20 mouse cellular contexts compared by ENCODE assay signal in genomic region chr7:92642358-92642757, GRCm38 (mm10). TPM values are rescaled to one million over a fixed set of nuclear protein-coding genes. Genes with fewer than 3 reads are reported as not detected.
A peak's percentile ranks its signal among the peaks of the same experiment; 100 is the strongest.
DNase-seq lines count a peak whose midpoint lies in the region; ATAC-seq and TF ChIP-seq lines count a peak whose summit lies in the region.
"Had no signal": no experiment of that assay in that cellular context is flagged by ENCODE, and none has a peak within 500 bp of the region (broad histone marks: within the 10 kb centered on the region; RNA-seq: fewer than 3 reads in every experiment).

No protein-coding gene starts in this region.

- no peak; a peak in 1 of 4 replicates for TF ChIP-seq POLR2A in MEL (IDR thresholded peaks at IDR 0.05; ENCODE audit: control insufficient read depth in 1 of 2, insufficient read depth in 1 of 2, low read depth in 1 of 2, low read length in 2 of 2, poor library complexity in 1 of 2)

- no peak overlapping the region for H3K4me3 ChIP-seq in liver, embryonic 13.5 days (replicated peaks)
- H3K4me3 ChIP-seq in liver, embryonic 11.5 days (ENCODE audit: low read depth, low read length) = no peak overlapping the region
- no peak overlapping the region for H3K4me3 ChIP-seq in MEL (ENCODE audit: control insufficient read depth in 1 of 2, insufficient read depth in 1 of 2, low read depth in 2 of 2, low read length in 2 of 2)

- TF ChIP-seq CTCF in MEL (IDR thresholded peaks at IDR 0.05 in 2 of 3, conservative IDR thresholded peaks at IDR 0.05 in 1 of 3; ENCODE audit: control insufficient read depth in 1 of 3, insufficient read depth in 1 of 3, low read depth in 2 of 3, low read length in 3 of 3, poor library complexity in 1 of 3, severe bottlenecking in 1 of 3) = no peak

- H3K27ac ChIP-seq in liver, embryonic 13.5 days = no peak overlapping the region
- H3K27ac ChIP-seq in liver, embryonic 11.5 days (ENCODE audit: low read depth, low read length) = no peak overlapping the region
- H3K27ac ChIP-seq in MEL (ENCODE audit: control insufficient read depth, low read depth, low read length) = 0 out of 2 replicates have a peak overlapping the region, but pooled peaks have one; percentile 3

- no peak for DNase-seq in liver, embryonic 13.5 days
- DNase-seq in liver, embryonic 11.5 days (ENCODE audit: low spot score) = no peak
- peak; percentile 40 for DNase-seq in MEL (ENCODE audit: low read depth, low spot score)
- DNase-seq in lung, postnatal 25 days (ENCODE audit: low spot score) = no peak
- DNase-seq: adrenal gland, adult 2 months; adrenal gland, adult 8-10 months; adrenal gland, postnatal 10 days; adrenal gland, postnatal 14 days; adrenal gland, postnatal 25 days; adrenal gland, postnatal 36 days; B cell, adult 2 months; cerebellum, adult 11 months; cerebellum, adult 11-12 months; cerebellum, adult 18-20 months; cerebellum, adult 2 months had no signal

- H3K4me2 ChIP-seq in liver, embryonic 13.5 days = no peak overlapping the region
- no peak overlapping the region for H3K4me2 ChIP-seq in liver, embryonic 11.5 days

- TF ChIP-seq RAD21 in MEL (IDR thresholded peaks at IDR 0.05; ENCODE audit: low read depth, low read length) = no peak

- H3K36me3 ChIP-seq in liver, embryonic 13.5 days = peaks cover 41% of the 10 kb centered on the region
- H3K36me3 ChIP-seq in liver, embryonic 11.5 days (ENCODE audit: control insufficient read depth, insufficient read depth, low read length) = peaks cover 14% of the 10 kb centered on the region
- peaks cover 40 to 46% of the 10 kb centered on the region in 2 experiments for H3K36me3 ChIP-seq in MEL (ENCODE audit: control insufficient read depth in 1 of 2, insufficient read depth in 2 of 2, low read length in 2 of 2)

- TF ChIP-seq EP300 in MEL (IDR thresholded peaks at IDR 0.05; ENCODE audit: low read depth in 1 of 2, low read length in 2 of 2) = peak; percentile 56 to 66

- peaks cover 6% of the 10 kb centered on the region for H3K79me2 ChIP-seq in MEL (ENCODE audit: control insufficient read depth, insufficient read depth, low read length, poor library complexity)

- H3K4me1 ChIP-seq in liver, embryonic 13.5 days (replicated peaks) = peaks cover 14% of the 10 kb centered on the region
- H3K4me1 ChIP-seq in liver, embryonic 11.5 days (replicated peaks; ENCODE audit: control insufficient read depth, insufficient read depth, low read length) = peaks cover 4% of the 10 kb centered on the region; the same call in 1 of the 2 replicates
- peaks cover 5 to 13% of the 10 kb centered on the region in 2 experiments; a peak in 3 of 4 replicates for H3K4me1 ChIP-seq in MEL (ENCODE audit: control insufficient read depth in 1 of 2, insufficient read depth in 2 of 2, low read length in 2 of 2)

- no peak overlapping the region for H3K9ac ChIP-seq in liver, embryonic 13.5 days
- H3K9ac ChIP-seq in liver, embryonic 11.5 days (ENCODE audit: low read depth, low read length) = no peak overlapping the region
- no peak overlapping the region for H3K9ac ChIP-seq in MEL (ENCODE audit: control insufficient read depth, low read depth, low read length, poor library complexity, severe bottlenecking)

- H3K9me3 ChIP-seq in liver, embryonic 13.5 days (replicated peaks) = no peaks in the 10 kb centered on the region
- no peaks in the 10 kb centered on the region for H3K9me3 ChIP-seq in liver, embryonic 11.5 days (ENCODE audit: control insufficient read depth, low read length)
- H3K9me3 ChIP-seq in MEL (replicated peaks; ENCODE audit: insufficient read depth, low read length) = no peaks in the 10 kb centered on the region
- H3K9me3 ChIP-seq: G1E had no signal

- H3K27me3 ChIP-seq in liver, embryonic 13.5 days = no peaks in the 10 kb centered on the region
- H3K27me3 ChIP-seq in liver, embryonic 11.5 days (replicated peaks; ENCODE audit: control insufficient read depth, insufficient read depth, low read length) = no peaks in the 10 kb centered on the region
- no peaks in the 10 kb centered on the region for H3K27me3 ChIP-seq in MEL (ENCODE audit: control insufficient read depth in 1 of 2, insufficient read depth in 2 of 2, low read length in 2 of 2)
- H3K27me3 ChIP-seq: CH12.LX, Patski had no signal

- ATAC-seq in liver, embryonic 13.5 days (ENCODE audit: low read depth) = peak; percentile 46; the same call in 1 of the 2 replicates
- ATAC-seq in liver, embryonic 11.5 days (replicated peaks; ENCODE audit: low FRiP score) = no peak
- ATAC-seq: activated CD4-positive, CD25-positive, alpha-beta regulatory T cell, adult 4 months; CD4-positive, CD25-positive, alpha-beta regulatory T cell, adult 4 months; Patski had no signal

TF ChIP-seq in MEL, 35 proteins besides CTCF, POLR2A, EP300 and RAD21:
- TF ChIP-seq ZC3H11A (IDR thresholded peaks at IDR 0.05; ENCODE audit: low read depth, low read length) (no peak), TCF12 (IDR thresholded peaks at IDR 0.05; ENCODE audit: low read depth, low read length) (0 out of 2 replicates have a peak, but pooled peaks have one; percentile 40), NRF1 (IDR thresholded peaks at IDR 0.05; ENCODE audit: insufficient read depth, low read depth, low read length, poor library complexity, severe bottlenecking) (no peak), MEF2A (IDR thresholded peaks at IDR 0.05; ENCODE audit: extremely low read depth, insufficient replicate concordance, low read depth, low read length, poor library complexity, severe bottlenecking) (no peak), MAX (IDR thresholded peaks at IDR 0.05; ENCODE audit: low read length) (no peak), USF2 (IDR thresholded peaks at IDR 0.05; ENCODE audit: borderline replicate concordance in 1 of 2, insufficient read depth in 1 of 2, low read depth in 1 of 2, low read length in 2 of 2) (no peak), MAZ (IDR thresholded peaks at IDR 0.05; ENCODE audit: low read depth, low read length) (no peak), SMC3 (IDR thresholded peaks at IDR 0.05; ENCODE audit: low read depth, low read length) (no peak), KAT2A (conservative IDR thresholded peaks at IDR 0.05; ENCODE audit: low read depth, low read length) (no peak), MYC (IDR thresholded peaks at IDR 0.05; ENCODE audit: low read depth, low read length) (no peak), BHLHE40 (IDR thresholded peaks at IDR 0.05; ENCODE audit: borderline replicate concordance, low read depth, low read length) (no peak), ZKSCAN1 (IDR thresholded peaks at IDR 0.05; ENCODE audit: low read depth, low read length) (no peak), UBTF (IDR thresholded peaks at IDR 0.05; ENCODE audit: borderline replicate concordance, insufficient read depth, low read depth, low read length) (no peak), POLR2AphosphoS5 (IDR thresholded peaks at IDR 0.05; ENCODE audit: borderline replicate concordance, low read depth, low read length) (no peak), MYB (IDR thresholded peaks at IDR 0.05; ENCODE audit: low read depth, low read length) (no peak), TAL1 (IDR thresholded peaks at IDR 0.05; ENCODE audit: low read length) (no peak), MAFK (IDR thresholded peaks at IDR 0.05; ENCODE audit: borderline replicate concordance, low read depth, low read length) (no peak), POLR2AphosphoS2 (IDR thresholded peaks at IDR 0.05; ENCODE audit: low read length) (peak; percentile 40; the same call in 1 of the 2 replicates), NELFE (IDR thresholded peaks at IDR 0.05; ENCODE audit: low read depth, low read length) (no peak), CHD1 (IDR thresholded peaks at IDR 0.05; ENCODE audit: low read depth, low read length) (no peak), ETS1 (IDR thresholded peaks at IDR 0.05; ENCODE audit: low read depth, low read length) (0 out of 2 replicates have a peak, but pooled peaks have one; percentile 29), MXI1 (IDR thresholded peaks at IDR 0.05; ENCODE audit: low read depth, low read length) (0 out of 2 replicates have a peak, but pooled peaks have one; percentile 32), SIN3A (IDR thresholded peaks at IDR 0.05; ENCODE audit: low read length) (0 out of 2 replicates have a peak, but pooled peaks have one; percentile 36), GABPA (IDR thresholded peaks at IDR 0.05; ENCODE audit: low read depth, low read length) (no peak), USF1 (IDR thresholded peaks at IDR 0.05; ENCODE audit: low read depth, low read length) (no peak), RCOR1 (IDR thresholded peaks at IDR 0.05; ENCODE audit: low read depth, low read length) (peak; percentile 58), HCFC1 (IDR thresholded peaks at IDR 0.05; ENCODE audit: low read depth, low read length) (0 out of 2 replicates have a peak, but pooled peaks have one; percentile 28), GATA1 (IDR thresholded peaks at IDR 0.05; ENCODE audit: low read depth, low read length) (peak; percentile 81), TBP (IDR thresholded peaks at IDR 0.05; ENCODE audit: low read depth, low read length) (no peak), CHD2 (IDR thresholded peaks at IDR 0.05; ENCODE audit: low read length) (no peak), ZMIZ1 (IDR thresholded peaks at IDR 0.05; ENCODE audit: low read depth, low read length) (peak; percentile 57; the same call in 1 of the 2 replicates)

RNA-seq across cellular contexts. Expression of gene Ankrd42, which starts 5.4 kb away (rescaled TPM):
- 0.45 and 0.66 TPM in 2 replicates for polyA plus RNA-seq in liver, embryonic 13.5 days (2015; fragmentation: Nextera tagmentation; extraction: Ambion mirVana)
- polyA plus RNA-seq in liver, embryonic 11.5 days (2014; fragmentation: Nextera tagmentation; extraction: Ambion mirVana) = 1.3 and 1.7 TPM in 2 replicates
- 0.75 and 1.1 TPM in 2 replicates for total RNA-seq in MEL (2012; rRNA removed)
- 1 to 10 TPM in 1 of 2 experiments, not detected in 1; 1.4 TPM for polyA plus RNA-seq in MEL (2012; ENCODE audit: insufficient read depth in 1 of 2, insufficient read length in 2 of 2, low read depth in 1 of 2, low replicate concordance in 2 of 2, missing spikeins in 1 of 2)
- polyA plus RNA-seq: activated CD4-positive, CD25-positive, alpha-beta regulatory T cell, adult 4 months had no signal

RNA-seq across cellular contexts. Expression of gene Pcf11, which starts 27.4 kb away (rescaled TPM):
- polyA plus RNA-seq in liver, embryonic 13.5 days (2015; fragmentation: Nextera tagmentation; extraction: Ambion mirVana) = 9.8 and 10.8 TPM in 2 replicates
- 17.6 and 19.2 TPM in 2 replicates for polyA plus RNA-seq in liver, embryonic 11.5 days (2014; fragmentation: Nextera tagmentation; extraction: Ambion mirVana)
- total RNA-seq in MEL (2012; rRNA removed) = 24.7 and 25.6 TPM in 2 replicates
- 10 to 100 TPM; 34.0 to 60.3 TPM for polyA plus RNA-seq in MEL (2012; ENCODE audit: insufficient read depth in 1 of 2, insufficient read length in 2 of 2, low read depth in 1 of 2, low replicate concordance in 2 of 2, missing spikeins in 1 of 2)
